In the genomic region with DNA sequence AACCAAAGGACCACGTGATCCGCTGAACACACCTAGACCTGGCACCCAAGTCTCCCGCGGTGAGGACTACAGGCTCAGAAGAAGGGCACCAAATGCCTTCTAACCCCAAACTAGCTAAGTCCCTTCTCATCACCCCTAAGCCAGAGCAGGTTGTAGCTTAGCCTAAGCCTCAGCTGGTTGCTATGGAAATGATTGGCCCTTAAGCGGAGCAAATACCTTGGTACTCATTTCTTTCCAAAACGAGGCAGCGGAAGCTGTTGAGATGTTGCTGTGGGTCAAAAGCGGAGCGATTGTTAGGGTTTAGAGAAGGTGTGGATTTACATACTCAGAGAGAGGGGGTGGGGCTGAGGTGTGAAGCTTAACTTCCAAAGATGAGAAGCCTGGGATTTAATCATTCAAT, we compare ENCODE assay signal across 15 mouse cellular contexts.
A peak's percentile ranks its signal among the peaks of the same experiment; 100 is the strongest.
DNase-seq lines count a peak whose midpoint lies in the region; ATAC-seq lines count a peak whose summit lies in the region.
"Had no signal": no experiment of that assay in that cellular context is flagged by ENCODE, and none has a peak within 500 bp of the region (broad histone marks: within the 10 kb centered on the region; RNA-seq: fewer than 3 reads in every experiment).

No protein-coding gene starts in this region.

- peak; percentile 45; the same call in 1 of the 2 replicates for ATAC-seq in lung, embryonic 16.5 days (ENCODE audit: low read depth)
- ATAC-seq: liver, postnatal 0 days had no signal

- peak; percentile 24 for DNase-seq in embryo, embryonic 11 days
- no peak for DNase-seq in embryo, embryonic 10.5 days (ENCODE audit: low spot score)
- DNase-seq in lung, postnatal 10 days: no peak
- peak; percentile 5 for DNase-seq in gonadal fat pad, adult 2 months (ENCODE audit: low read depth)
- peak; percentile 45 for DNase-seq in retina, postnatal 7 days (ENCODE audit: low read depth, low spot score)
- DNase-seq in thymus, postnatal 4 days: no peak
- no peak for DNase-seq in frontal cortex, postnatal 36 days (ENCODE audit: low spot score in 2 of 2)
- DNase-seq: adrenal gland, postnatal 36 days; cerebellum, adult 9-10 months; gastrocnemius, adult 2 months; liver, postnatal 0 days; spleen, adult 18-20 months had no signal

- no peaks in the 10 kb centered on the region; the same call in 1 of the 2 replicates for H3K4me1 ChIP-seq in lung, embryonic 16.5 days (replicated peaks; ENCODE audit: control insufficient read depth, insufficient read depth, low read length)
- H3K4me1 ChIP-seq: heart, embryonic 15.5 days had no signal

- no peak overlapping the region for H3K9ac ChIP-seq in lung, embryonic 16.5 days (ENCODE audit: low read length)
- H3K9ac ChIP-seq: heart, embryonic 15.5 days; liver, postnatal 0 days; neural tube, embryonic 12.5 days had no signal

- H3K4me3 ChIP-seq in lung, embryonic 16.5 days (ENCODE audit: low read length): peak overlapping the region; percentile 16
- H3K4me3 ChIP-seq: gastrocnemius, adult 2 months; heart, embryonic 15.5 days; neural tube, embryonic 12.5 days had no signal

- 3% methylated on average over 9 of the region's 9 CpGs for WGBS in lung, embryonic 16.5 days

- no peak overlapping the region for H3K27ac ChIP-seq in lung, embryonic 16.5 days (ENCODE audit: low read length)
- H3K27ac ChIP-seq: gastrocnemius, adult 2 months; heart, embryonic 15.5 days; neural tube, embryonic 12.5 days had no signal

- H3K9me3 ChIP-seq in lung, embryonic 16.5 days (ENCODE audit: control insufficient read depth, low read length): no peaks in the 10 kb centered on the region
- H3K9me3 ChIP-seq: heart, embryonic 15.5 days; neural tube, embryonic 12.5 days had no signal

- no peaks in the 10 kb centered on the region for H3K36me3 ChIP-seq in lung, embryonic 16.5 days (ENCODE audit: control insufficient read depth, insufficient read depth, low read length)
- H3K36me3 ChIP-seq: heart, embryonic 15.5 days; neural tube, embryonic 12.5 days had no signal

- no peaks in the 10 kb centered on the region for H3K27me3 ChIP-seq in lung, embryonic 16.5 days (ENCODE audit: control insufficient read depth, insufficient read depth, low read depth, low read length)

- peak overlapping the region; percentile 15 for H3K4me2 ChIP-seq in lung, embryonic 16.5 days (ENCODE audit: low read depth, low read length)
- H3K4me2 ChIP-seq: heart, embryonic 15.5 days; neural tube, embryonic 12.5 days had no signal

Comparison
In these comparisons a context has a peak if more than half of its experiments do, and no peak if none do; other contexts are left out.
1. DNase-seq: peak in embryo, embryonic 11 days (single experiment), gonadal fat pad, adult 2 months (single experiment) and retina, postnatal 7 days (single experiment); none in embryo, embryonic 10.5 days (single experiment), lung, postnatal 10 days (single experiment), thymus, postnatal 4 days (single experiment) and frontal cortex, postnatal 36 days (0 of 2).